Mouse (Mus musculus): ENCODE measurements around the gene Gm20662. TPM values are rescaled to one million over a fixed set of nuclear protein-coding genes. Genes with fewer than 3 reads are reported as not detected.

Gm20662 gene
- polyA plus RNA-seq, 1 experiment from 2014 or later, result 0.84 TPM

GRCm38 (mm10) chr9:108069007-108069406, 72.9 kb downstream of the Gm20662 start:
- no peak overlapping the region for H3K27ac ChIP-seq (ENCODE audit: low read length)
- no peaks in the 10 kb centered on the region for H3K9me3 ChIP-seq (ENCODE audit: control insufficient read depth, low read depth, low read length)
- no peak for ATAC-seq (ENCODE audit: insufficient number of reproducible peaks, insufficient read depth, low FRiP score, low read depth)
- H3K4me3 ChIP-seq (ENCODE audit: low read depth, low read length), result no peak overlapping the region
- peaks cover 10% of the 10 kb centered on the region; the same call in 1 of the 2 replicates for H3K36me3 ChIP-seq (ENCODE audit: control insufficient read depth, insufficient read depth, low read length)
- no peak overlapping the region for H3K9ac ChIP-seq (replicated peaks; ENCODE audit: low read depth, low read length)
- 0 out of 2 replicates have a peak, but pooled peaks cover 4% of the 10 kb centered on the region for H3K4me1 ChIP-seq (ENCODE audit: control insufficient read depth, insufficient read depth, low read length)
- 93% methylated on average over 9 of the region's 9 CpGs for WGBS
- H3K27me3 ChIP-seq (ENCODE audit: control insufficient read depth, insufficient read depth, low read length), result no peaks in the 10 kb centered on the region
- no peak overlapping the region for H3K4me2 ChIP-seq (replicated peaks; ENCODE audit: low read depth, low read length)

- 87% methylated on average over 7 of the region's 7 CpGs for WGBS
- H3K4me1 ChIP-seq (ENCODE audit: control insufficient read depth, insufficient read depth, low read length), result 0 out of 2 replicates have a peak, but pooled peaks cover 4% of the 10 kb centered on the region
- no peak overlapping the region for H3K4me2 ChIP-seq (replicated peaks; ENCODE audit: low read depth, low read length)
- no peaks in the 10 kb centered on the region for H3K27me3 ChIP-seq (ENCODE audit: control insufficient read depth, insufficient read depth, low read length)
- peaks cover 10% of the 10 kb centered on the region; the same call in 1 of the 2 replicates for H3K36me3 ChIP-seq (ENCODE audit: control insufficient read depth, insufficient read depth, low read length)
- no peak overlapping the region for H3K9ac ChIP-seq (replicated peaks; ENCODE audit: low read depth, low read length)
- H3K4me3 ChIP-seq (ENCODE audit: low read depth, low read length), result no peak overlapping the region
- no peak overlapping the region for H3K27ac ChIP-seq (ENCODE audit: low read length)
- ATAC-seq (ENCODE audit: insufficient number of reproducible peaks, insufficient read depth, low FRiP score, low read depth), result no peak
- H3K9me3 ChIP-seq (ENCODE audit: control insufficient read depth, low read depth, low read length), result no peaks in the 10 kb centered on the region
Measured at GRCm38 (mm10) chr9:108069529-108069928, 73.4 kb downstream of the Gm20662 start.

GRCm38 (mm10) chr9:108071801-108072200, 75.7 kb downstream of the Gm20662 start:
- H3K9ac ChIP-seq (replicated peaks; ENCODE audit: low read depth, low read length), result no peak overlapping the region
- WGBS, result 87% methylated on average over 4 of the region's 4 CpGs

GRCm38 (mm10) chr9:108072481-108072924, 76.4 kb downstream of the Gm20662 start:
- Histone ChIP-seq H3K4me3 (ENCODE audit: low read depth, low read length) (no peak overlapping the region), H3K27me3 (ENCODE audit: control insufficient read depth, insufficient read depth, low read length) (no peaks in the 10 kb centered on the region), H3K36me3 (ENCODE audit: control insufficient read depth, insufficient read depth, low read length) (peaks cover 13% of the 10 kb centered on the region; the same call in 1 of the 2 replicates), H3K4me1 (ENCODE audit: control insufficient read depth, insufficient read depth, low read length) (0 out of 2 replicates have a peak, but pooled peaks cover 4% of the 10 kb centered on the region), H3K9me3 (ENCODE audit: control insufficient read depth, low read depth, low read length) (no peaks in the 10 kb centered on the region), H3K9ac (replicated peaks; ENCODE audit: low read depth, low read length) (no peak overlapping the region), H3K27ac (ENCODE audit: low read length) (no peak overlapping the region; the same call in 1 of the 2 replicates), H3K4me2 (replicated peaks; ENCODE audit: low read depth, low read length) (no peak overlapping the region)
- WGBS, result 59% methylated on average over 9 of the region's 9 CpGs
- no peak for ATAC-seq (ENCODE audit: insufficient number of reproducible peaks, insufficient read depth, low FRiP score, low read depth)

More at GRCm38 (mm10) chr9:108071801-108072200, 75.7 kb downstream of the Gm20662 start:
- Histone ChIP-seq H3K27ac (ENCODE audit: low read length) (no peak overlapping the region; the same call in 1 of the 2 replicates), H3K4me2 (replicated peaks; ENCODE audit: low read depth, low read length) (no peak overlapping the region), H3K27me3 (ENCODE audit: control insufficient read depth, insufficient read depth, low read length) (no peaks in the 10 kb centered on the region), H3K4me3 (ENCODE audit: low read depth, low read length) (no peak overlapping the region), H3K9me3 (ENCODE audit: control insufficient read depth, low read depth, low read length) (no peaks in the 10 kb centered on the region), H3K36me3 (ENCODE audit: control insufficient read depth, insufficient read depth, low read length) (peaks cover 10% of the 10 kb centered on the region; the same call in 1 of the 2 replicates), H3K4me1 (ENCODE audit: control insufficient read depth, insufficient read depth, low read length) (0 out of 2 replicates have a peak, but pooled peaks cover 4% of the 10 kb centered on the region)
- ATAC-seq (ENCODE audit: insufficient number of reproducible peaks, insufficient read depth, low FRiP score, low read depth), result no peak

GRCm38 (mm10) chr9:108073141-108073930, 77.2 kb downstream of the Gm20662 start:
- no peaks in the 10 kb centered on the region for H3K9me3 ChIP-seq (ENCODE audit: control insufficient read depth, low read depth, low read length)
- H3K9ac ChIP-seq (replicated peaks; ENCODE audit: low read depth, low read length), result no peak overlapping the region
- no peak overlapping the region for H3K27ac ChIP-seq (ENCODE audit: low read length)
- no peak for ATAC-seq (ENCODE audit: insufficient number of reproducible peaks, insufficient read depth, low FRiP score, low read depth)
- H3K4me1 ChIP-seq (ENCODE audit: control insufficient read depth, insufficient read depth, low read length), result peaks cover 5% of the 10 kb centered on the region
- no peaks in the 10 kb centered on the region for H3K27me3 ChIP-seq (ENCODE audit: control insufficient read depth, insufficient read depth, low read length)
- H3K4me3 ChIP-seq (ENCODE audit: low read depth, low read length), result no peak overlapping the region
- WGBS, result 50% methylated on average over 7 of the region's 7 CpGs
- peaks cover 13% of the 10 kb centered on the region; the same call in 1 of the 2 replicates for H3K36me3 ChIP-seq (ENCODE audit: control insufficient read depth, insufficient read depth, low read length)
- no peak overlapping the region for H3K4me2 ChIP-seq (replicated peaks; ENCODE audit: low read depth, low read length)

- WGBS, result 64% methylated on average over 5 of the region's 5 CpGs
- peak within 1 kb of the TSS; percentile 44; the same call in 1 of the 2 replicates for H3K27ac ChIP-seq (ENCODE audit: low read length)
Measured at GRCm38 (mm10) chr9:108080168-108080567, 84.0 kb downstream of the Gm20662 start, which contains the start of gene Mst1. Gene Mst1 (plus strand): TSS chr9:108080436.

GRCm38 (mm10) chr9:108082549-108082948, 86.4 kb downstream of the Gm20662 start:
- ATAC-seq (ENCODE audit: insufficient number of reproducible peaks, insufficient read depth, low FRiP score, low read depth), result no peak
- Histone ChIP-seq H3K4me1 (ENCODE audit: control insufficient read depth, insufficient read depth, low read length) (peaks cover 17% of the 10 kb centered on the region), H3K27me3 (ENCODE audit: control insufficient read depth, insufficient read depth, low read length) (peaks cover 15% of the 10 kb centered on the region; the same call in 1 of the 2 replicates), H3K4me2 (replicated peaks; ENCODE audit: low read depth, low read length) (peak overlapping the region; percentile 29), H3K27ac (ENCODE audit: low read length) (no peak overlapping the region), H3K9ac (replicated peaks; ENCODE audit: low read depth, low read length) (no peak overlapping the region; the same call in 1 of the 2 replicates), H3K9me3 (ENCODE audit: control insufficient read depth, low read depth, low read length) (no peaks in the 10 kb centered on the region), H3K36me3 (ENCODE audit: control insufficient read depth, insufficient read depth, low read length) (peaks cover 23% of the 10 kb centered on the region; the same call in 1 of the 2 replicates), H3K4me3 (ENCODE audit: low read depth, low read length) (peak overlapping the region; percentile 6; the same call in 1 of the 2 replicates)
- WGBS, result 4% methylated on average over 19 of the region's 19 CpGs

More at GRCm38 (mm10) chr9:108080168-108080567, 84.0 kb downstream of the Gm20662 start, which contains the start of gene Mst1:
- H3K4me1 ChIP-seq (ENCODE audit: control insufficient read depth, insufficient read depth, low read length), result peaks cover 17% of the 10 kb centered on the region
- peak within 1 kb of the TSS; percentile 88 for H3K9ac ChIP-seq (replicated peaks; ENCODE audit: low read depth, low read length)
- H3K27me3 ChIP-seq (ENCODE audit: control insufficient read depth, insufficient read depth, low read length), result peaks cover 15% of the 10 kb centered on the region; the same call in 1 of the 2 replicates
- peak within 1 kb of the TSS; percentile 73 for H3K4me3 ChIP-seq (ENCODE audit: low read depth, low read length)
- peaks cover 6% of the 10 kb centered on the region; the same call in 1 of the 2 replicates for H3K36me3 ChIP-seq (ENCODE audit: control insufficient read depth, insufficient read depth, low read length)
- peak; percentile 65; the same call in 1 of the 2 replicates for ATAC-seq (ENCODE audit: insufficient number of reproducible peaks, insufficient read depth, low FRiP score, low read depth)
- peak within 1 kb of the TSS; percentile 88 for H3K4me2 ChIP-seq (replicated peaks; ENCODE audit: low read depth, low read length)
- H3K9me3 ChIP-seq (ENCODE audit: control insufficient read depth, low read depth, low read length), result no peaks in the 10 kb centered on the region

GRCm38 (mm10) chr9:108082988-108083431, 86.9 kb downstream of the Gm20662 start, which contains the start of gene Rnf123:
Gene Rnf123 (minus strand): TSS chr9:108083346.
- peak within 1 kb of the TSS; percentile 29 for H3K4me2 ChIP-seq (replicated peaks; ENCODE audit: low read depth, low read length)
- H3K9ac ChIP-seq (replicated peaks; ENCODE audit: low read depth, low read length), result no peak within 1 kb of the TSS; the same call in 1 of the 2 replicates
- H3K4me1 ChIP-seq (ENCODE audit: control insufficient read depth, insufficient read depth, low read length), result peaks cover 15% of the 10 kb centered on the region
- H3K36me3 ChIP-seq (ENCODE audit: control insufficient read depth, insufficient read depth, low read length), result peaks cover 23% of the 10 kb centered on the region
- H3K9me3 ChIP-seq (ENCODE audit: control insufficient read depth, low read depth, low read length), result no peaks in the 10 kb centered on the region
- no peak for ATAC-seq (ENCODE audit: insufficient number of reproducible peaks, insufficient read depth, low FRiP score, low read depth)
- peak within 1 kb of the TSS; percentile 6; the same call in 1 of the 2 replicates for H3K4me3 ChIP-seq (ENCODE audit: low read depth, low read length)
- 26% methylated on average over 12 of the region's 12 CpGs for WGBS
- no peak within 1 kb of the TSS for H3K27ac ChIP-seq (ENCODE audit: low read length)
- H3K27me3 ChIP-seq (ENCODE audit: control insufficient read depth, insufficient read depth, low read length), result peaks cover 15% of the 10 kb centered on the region; the same call in 1 of the 2 replicates

Measured in stomach, embryonic 14.5 days (tissue).